Comparison of ENCODE assay signal across 10 mouse cellular contexts in the genomic region with DNA sequence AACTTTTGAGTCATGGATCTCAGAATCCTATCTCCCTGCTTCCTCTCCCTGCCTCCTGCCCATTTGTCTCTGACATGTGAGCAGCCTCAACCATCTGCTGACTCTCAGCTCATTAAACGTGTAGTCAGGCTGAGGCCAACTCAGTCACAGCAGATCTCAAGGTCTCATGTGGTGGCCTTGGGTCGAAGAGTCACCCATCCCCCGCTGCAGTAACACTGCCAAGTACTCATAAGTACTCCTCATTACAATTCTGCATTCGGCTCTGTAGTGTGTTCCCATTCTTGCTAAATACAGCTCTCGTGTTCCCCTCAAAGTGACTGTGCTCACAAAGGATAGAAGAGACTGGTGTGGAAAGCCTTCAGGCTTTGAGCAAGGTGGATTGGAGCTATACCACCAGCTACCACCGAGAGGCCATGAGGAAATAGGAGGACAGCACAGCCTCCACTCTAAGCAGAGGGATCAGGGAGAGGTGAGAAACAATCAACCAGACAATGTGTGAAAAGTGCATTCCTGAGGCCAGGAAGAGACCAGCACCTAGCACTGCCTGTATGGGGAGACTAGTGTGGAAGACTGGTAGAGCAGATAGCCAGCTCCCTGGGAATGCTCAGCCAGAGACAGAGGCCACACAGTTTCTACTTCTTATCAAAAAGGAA.
DNase-seq lines count a peak whose midpoint lies in the region; ATAC-seq lines count a peak whose summit lies in the region.
"Had no signal": no experiment of that assay in that cellular context is flagged by ENCODE, and none has a peak within 500 bp of the region (broad histone marks: within the 10 kb centered on the region; RNA-seq: fewer than 3 reads in every experiment).

No protein-coding gene starts in this region.

- H3K9ac ChIP-seq in kidney, embryonic 16.5 days (replicated peaks; ENCODE audit: low read length) = no peak overlapping the region
- H3K9ac ChIP-seq: hindbrain, embryonic 12.5 days; lung, embryonic 15.5 days had no signal

- H3K27ac ChIP-seq in kidney, embryonic 16.5 days (ENCODE audit: low read length) = no peak overlapping the region
- H3K27ac ChIP-seq: hindbrain, embryonic 12.5 days; lung, embryonic 15.5 days had no signal

- DNase-seq in kidney, adult 18-20 months = peak; percentile 47
- peak; percentile 18 for DNase-seq in ZHBTc4 (ENCODE audit: low read depth, low spot score)
- peak; percentile 72 for DNase-seq in adrenal gland, postnatal 10 days
- peak; percentile 50 for DNase-seq in kidney, adult 9 months
- DNase-seq in left cerebral cortex, postnatal 25 days (ENCODE audit: low spot score in 2 of 2) = no peak
- no peak for DNase-seq in left cerebral cortex, postnatal 14 days (ENCODE audit: low spot score in 2 of 2)

- H3K36me3 ChIP-seq in kidney, embryonic 16.5 days (ENCODE audit: insufficient read depth, low read length) = 0 out of 2 replicates have a peak, but pooled peaks cover 6% of the 10 kb centered on the region
- H3K36me3 ChIP-seq: hindbrain, embryonic 12.5 days; lung, embryonic 15.5 days had no signal

- peaks cover 5% of the 10 kb centered on the region; the same call in 1 of the 2 replicates for H3K9me3 ChIP-seq in kidney, embryonic 16.5 days (ENCODE audit: low read length)
- H3K9me3 ChIP-seq: hindbrain, embryonic 12.5 days; lung, embryonic 15.5 days had no signal

- intact Hi-C loops in left cerebral cortex, postnatal 25 days (cut with DNase I) = no loop called here
- intact Hi-C loops in left cerebral cortex, postnatal 14 days (cut with DNase I) = no loop called here

- 48% methylated on average over 6 of the region's 6 CpGs for WGBS in kidney, embryonic 16.5 days

- ATAC-seq in kidney, embryonic 16.5 days (ENCODE audit: low FRiP score, low TSS enrichment) = no peak
- ATAC-seq: forebrain, embryonic 16.5 days had no signal

- no peaks in the 10 kb centered on the region for H3K27me3 ChIP-seq in kidney, embryonic 16.5 days (ENCODE audit: insufficient read depth, low read length)
- H3K27me3 ChIP-seq: hindbrain, embryonic 12.5 days; lung, embryonic 15.5 days had no signal

- no peak overlapping the region for H3K4me2 ChIP-seq in kidney, embryonic 16.5 days (replicated peaks; ENCODE audit: low read depth, low read length)
- H3K4me2 ChIP-seq: hindbrain, embryonic 12.5 days; lung, embryonic 15.5 days had no signal

- H3K4me3 ChIP-seq in kidney, embryonic 16.5 days (ENCODE audit: low read length) = no peak overlapping the region
- H3K4me3 ChIP-seq: hindbrain, embryonic 12.5 days; lung, embryonic 15.5 days had no signal

- H3K4me1 ChIP-seq in kidney, embryonic 16.5 days (ENCODE audit: insufficient read depth, low read length) = no peaks in the 10 kb centered on the region
- H3K4me1 ChIP-seq: hindbrain, embryonic 12.5 days; lung, embryonic 15.5 days had no signal

Comparison
In these comparisons a context has a peak if more than half of its experiments do, and no peak if none do; other contexts are left out.
1. DNase-seq: peak in kidney, adult 18-20 months (single experiment), ZHBTc4 (single experiment), adrenal gland, postnatal 10 days (single experiment) and kidney, adult 9 months (single experiment); none in left cerebral cortex, postnatal 25 days (0 of 2) and left cerebral cortex, postnatal 14 days (0 of 2).